Mouse (Mus musculus) stomach, postnatal 0 days (tissue): ENCODE data around the gene Mpz.

Experiments used
- CTCF ChIP-seq: IDR thresholded peaks from 2 replicates; pipeline ENCODE4 v1.5.1; 2016; ENCODE audit warnings: antibody characterized with exemption, low read depth, mild to moderate bottlenecking, moderate library complexity
- EP300 ChIP-seq: optimal IDR thresholded peaks from 2 replicates; pipeline ENCODE3; 2016; ENCODE audit warnings: antibody characterized with exemption

DNA sequence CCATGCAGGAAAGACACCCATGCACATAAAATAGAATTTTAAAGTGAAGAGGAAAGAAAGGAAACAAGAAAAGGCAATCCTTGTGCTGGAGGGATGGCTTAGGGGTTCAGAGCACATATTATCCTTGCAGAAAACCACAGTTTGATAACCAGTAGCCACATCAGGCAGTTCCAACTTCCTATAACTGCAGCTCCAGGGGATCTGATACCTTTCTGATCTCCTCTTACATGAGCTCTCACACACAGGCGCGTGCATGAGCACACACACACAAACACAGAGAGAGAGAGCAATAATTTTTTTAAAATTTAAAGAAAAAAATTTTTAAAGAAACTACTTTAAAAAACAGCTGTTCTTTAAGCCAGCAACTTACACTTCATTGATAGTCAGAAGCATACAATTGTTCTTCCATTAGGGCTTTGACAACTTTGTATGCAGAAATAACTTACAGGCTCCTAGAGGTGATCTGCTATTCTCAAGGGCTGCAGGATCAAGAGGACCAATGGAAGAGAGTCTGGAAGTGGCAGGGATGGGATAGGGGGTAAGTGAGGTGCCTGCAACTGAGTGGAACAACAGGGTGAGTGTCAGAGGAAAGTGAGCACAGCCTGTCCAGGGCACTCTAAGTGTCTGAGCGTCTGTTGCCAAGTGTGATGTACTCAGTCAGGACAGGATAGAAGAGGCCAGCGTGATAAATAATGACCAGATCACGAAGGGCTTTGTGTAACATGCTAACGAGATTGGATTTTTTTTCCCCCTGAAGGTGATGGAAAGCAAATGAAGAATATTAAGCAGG lies 55.4 kb downstream of the Mpz start:
- no peak for TF ChIP-seq CTCF
- no peak for TF ChIP-seq EP300
